Mouse (Mus musculus) MEL (cell line): ENCODE results near the gene Iqschfp. TPM values are rescaled to one million over a fixed set of nuclear protein-coding genes. Genes with fewer than 3 reads are reported as not detected.

ENCODE experiments used
- DNase-seq: peaks from one replicate; pipeline ENCODE4 v3.0.0; 2011; ENCODE audit warnings: low read depth, low spot score
- H3K27ac ChIP-seq: 2 replicates; pipeline ENCODE4 v1.5.1; 2012; ENCODE audit warnings: low read depth, mild to moderate bottlenecking, control low read depth, low read length, moderate library complexity; ENCODE audit not compliant: control insufficient read depth
- H3K27me3 ChIP-seq, 2 experiments: fragments of 150-350 bp in 1 of 2; sonication (generic) in 1 of 2; 2 replicates each; pipeline ENCODE4 v1.6.1; 2012; ENCODE audit warnings: low read length in 2 of 2, mild to moderate bottlenecking in 2 of 2, improper control_type of control experiment in 1 of 2, moderate library complexity in 1 of 2; ENCODE audit not compliant: insufficient read depth in 2 of 2, control insufficient read depth in 1 of 2
- H3K36me3 ChIP-seq, 2 experiments: 2 replicates each; pipeline ENCODE4 v1.6.1; 2012 to 2014; ENCODE audit warnings: low read length in 2 of 2, improper control_type of control experiment in 1 of 2, inconsistent platforms in 1 of 2, mild to moderate bottlenecking in 1 of 2; ENCODE audit not compliant: insufficient read depth in 2 of 2, control insufficient read depth in 1 of 2
- H3K4me1 ChIP-seq, 2 experiments: fragments of 150-350 bp in 1 of 2; sonication (generic) in 1 of 2; 2 replicates each; pipeline ENCODE4 v1.6.1; 2012; ENCODE audit warnings: low read length in 2 of 2, improper control_type of control experiment in 1 of 2, mild to moderate bottlenecking in 1 of 2; ENCODE audit not compliant: insufficient read depth in 2 of 2, control insufficient read depth in 1 of 2
- H3K4me3 ChIP-seq, 2 experiments: fragments of 150-350 bp in 1 of 2; sonication (generic) in 1 of 2; 2 replicates each; pipeline ENCODE4 v1.5.1; 2012; ENCODE audit warnings: low read depth in 2 of 2, low read length in 2 of 2, mild to moderate bottlenecking in 2 of 2, moderate library complexity in 2 of 2, control low read depth in 1 of 2, improper control_type of control experiment in 1 of 2; ENCODE audit not compliant: control insufficient read depth in 1 of 2, insufficient read depth in 1 of 2
- H3K79me2 ChIP-seq: 2 replicates; pipeline ENCODE4 v1.6.1; 2012; ENCODE audit warnings: mild to moderate bottlenecking, low read length, moderate library complexity; ENCODE audit not compliant: control insufficient read depth, poor library complexity, insufficient read depth
- H3K9ac ChIP-seq: 2 replicates; pipeline ENCODE4 v1.6.1; 2012; ENCODE audit warnings: low read depth, mild to moderate bottlenecking, control low read depth, low read length, moderate library complexity; ENCODE audit not compliant: control insufficient read depth, poor library complexity, severe bottlenecking
- H3K9me3 ChIP-seq: fragments of 150-350 bp; sonication (generic); replicated peaks from 2 replicates; pipeline ENCODE4 v1.6.1; 2012; ENCODE audit warnings: mild to moderate bottlenecking, low read length, improper control_type of control experiment, moderate library complexity; ENCODE audit not compliant: insufficient read depth
- BHLHE40 ChIP-seq: IDR thresholded peaks from 2 replicates; pipeline ENCODE4 v1.6.1; 2012; ENCODE audit warnings: low read depth, mild to moderate bottlenecking, inconsistent platforms, low read length, improper control_type of control experiment, borderline replicate concordance
- CHD1 ChIP-seq: IDR thresholded peaks from 2 replicates; pipeline ENCODE4 v1.6.1; 2012; ENCODE audit warnings: low read depth, mild to moderate bottlenecking, inconsistent platforms, low read length, improper control_type of control experiment
- EP300 ChIP-seq, 2 experiments: IDR thresholded peaks; 2 replicates each; pipeline ENCODE4 v1.6.1; 2011; ENCODE audit warnings: improper control_type of control experiment in 2 of 2, low read length in 2 of 2, low read depth in 1 of 2, mild to moderate bottlenecking in 1 of 2
- ETS1 ChIP-seq: IDR thresholded peaks from 2 replicates; pipeline ENCODE4 v1.6.1; 2012; ENCODE audit warnings: low read depth, mild to moderate bottlenecking, inconsistent platforms, low read length, improper control_type of control experiment, moderate library complexity
- HCFC1 ChIP-seq: IDR thresholded peaks from 2 replicates; pipeline ENCODE4 v1.6.1; 2012; ENCODE audit warnings: low read depth, mild to moderate bottlenecking, inconsistent platforms, low read length, improper control_type of control experiment, moderate library complexity
- KAT2A ChIP-seq: conservative IDR thresholded peaks from 2 replicates; pipeline ENCODE4 v1.6.1; 2012; ENCODE audit warnings: low read depth, low read length, improper control_type of control experiment, inconsistent platforms
- MAFK ChIP-seq: IDR thresholded peaks from 2 replicates; pipeline ENCODE4 v1.6.1; 2011; ENCODE audit warnings: low read depth, mild to moderate bottlenecking, low read length, improper control_type of control experiment, borderline replicate concordance
- MYB ChIP-seq: IDR thresholded peaks from 2 replicates; pipeline ENCODE4 v1.6.1; 2011; ENCODE audit warnings: mild to moderate bottlenecking, low read depth, low read length, improper control_type of control experiment
- NRF1 ChIP-seq: IDR thresholded peaks from 2 replicates; pipeline ENCODE4 v1.6.1; 2014; ENCODE audit warnings: low read depth, mild to moderate bottlenecking, inconsistent platforms, low read length, improper control_type of control experiment, moderate library complexity; ENCODE audit not compliant: poor library complexity, insufficient read depth, severe bottlenecking
- POLR2A ChIP-seq, 2 experiments: IDR thresholded peaks; 2 replicates each; pipeline ENCODE4 v1.6.1; 2011 to 2012; ENCODE audit warnings: low read length in 2 of 2, mild to moderate bottlenecking in 2 of 2, control low read depth in 1 of 2, improper control_type of control experiment in 1 of 2, low read depth in 1 of 2, moderate library complexity in 1 of 2; ENCODE audit not compliant: control insufficient read depth in 1 of 2, insufficient read depth in 1 of 2, poor library complexity in 1 of 2
- POLR2AphosphoS5 ChIP-seq: IDR thresholded peaks from 2 replicates; pipeline ENCODE4 v1.6.1; 2012; ENCODE audit warnings: low read depth, borderline replicate concordance, mild to moderate bottlenecking, inconsistent platforms, low read length, moderate library complexity, mixed read lengths
- RAD21 ChIP-seq: IDR thresholded peaks from 2 replicates; pipeline ENCODE4 v1.6.1; 2011; ENCODE audit warnings: mild to moderate bottlenecking, low read depth, low read length, improper control_type of control experiment
- RCOR1 ChIP-seq: IDR thresholded peaks from 2 replicates; pipeline ENCODE4 v1.6.1; 2012; ENCODE audit warnings: low read depth, mild to moderate bottlenecking, inconsistent platforms, low read length, improper control_type of control experiment
- SMC3 ChIP-seq: IDR thresholded peaks from 2 replicates; pipeline ENCODE4 v1.6.1; 2011; ENCODE audit warnings: low read depth, low read length, improper control_type of control experiment
- TBP ChIP-seq: IDR thresholded peaks from 2 replicates; pipeline ENCODE4 v1.8.0; 2011; ENCODE audit warnings: low read depth, low read length, improper control_type of control experiment
- TCF12 ChIP-seq: IDR thresholded peaks from 2 replicates; pipeline ENCODE4 v1.6.1; 2014; ENCODE audit warnings: low read depth, mild to moderate bottlenecking, inconsistent platforms, low read length, improper control_type of control experiment, moderate library complexity
- UBTF ChIP-seq: IDR thresholded peaks from 2 replicates; pipeline ENCODE4 v1.6.1; 2012; ENCODE audit warnings: low read depth, mild to moderate bottlenecking, inconsistent platforms, low read length, improper control_type of control experiment, moderate library complexity, borderline replicate concordance; ENCODE audit not compliant: insufficient read depth
- ZC3H11A ChIP-seq: IDR thresholded peaks from 2 replicates; pipeline ENCODE4 v1.6.1; 2012; ENCODE audit warnings: low read depth, mild to moderate bottlenecking, inconsistent platforms, low read length, improper control_type of control experiment
- ZMIZ1 ChIP-seq: IDR thresholded peaks from 2 replicates; pipeline ENCODE4 v1.6.1; 2012; ENCODE audit warnings: low read depth, mild to moderate bottlenecking, inconsistent platforms, low read length, improper control_type of control experiment, moderate library complexity
- polyA plus RNA-seq, 2 experiments: library from polyadenylated mRNA; stranded (reverse) in 1 of 2; unstranded in 1 of 2; fragments of >175 nt in 1 of 2; fragments of >200 nt in 1 of 2; gene quantifications; 2 replicates each; pipeline versions ENCODE4 v1.2.1 to v1.2.4; 2012; ENCODE audit warnings: low replicate concordance in 2 of 2, low read depth in 1 of 2; ENCODE audit not compliant: insufficient read length in 2 of 2, insufficient read depth in 1 of 2, missing spikeins in 1 of 2
- total RNA-seq: library from RNA; depleted of rRNA; stranded (reverse); fragments of 300-350 nt; gene quantifications from 2 replicates; pipeline ENCODE4 v1.2.3, GENCODE M21; 2012

Iqschfp gene
- total and polyA plus RNA-seq, 3 experiments: not detected

- no peak for DNase-seq
Observed at GRCm38 (mm10) chr3:68660538-68660937, 768.5 kb downstream of the Iqschfp start.

GRCm38 (mm10) chr3:68662386-68662785 is 770.4 kb downstream of the Iqschfp start:
- no peaks in the 10 kb centered on the region for H3K4me1 ChIP-seq
- no peak for TF ChIP-seq UBTF
- TF ChIP-seq TBP: no peak
- TF ChIP-seq RCOR1: no peak
- no peak for TF ChIP-seq ZMIZ1
- no peak for TF ChIP-seq HCFC1
- TF ChIP-seq EP300 (IDR thresholded peaks at IDR 0.05; ENCODE audit: low read depth in 1 of 2, low read length in 2 of 2): no peak
- TF ChIP-seq MAFK: no peak
- TF ChIP-seq SMC3: no peak
- TF ChIP-seq TCF12: no peak
- no peak for TF ChIP-seq NRF1
- no peak for TF ChIP-seq POLR2AphosphoS5
- no peak for TF ChIP-seq KAT2A
- TF ChIP-seq ETS1: no peak
- TF ChIP-seq CHD1: no peak
- no peak for TF ChIP-seq MYB
- no peak overlapping the region for H3K27ac ChIP-seq
- no peaks in the 10 kb centered on the region; a peak in 1 of 4 replicates for H3K27me3 ChIP-seq
- no peak for DNase-seq
- no peak overlapping the region for H3K4me3 ChIP-seq
- H3K9me3 ChIP-seq: no peaks in the 10 kb centered on the region
- H3K36me3 ChIP-seq: peaks cover 0 to 2% of the 10 kb centered on the region in 2 experiments; a peak in 1 of 4 replicates
- no peaks in the 10 kb centered on the region for H3K79me2 ChIP-seq
- H3K9ac ChIP-seq: no peak overlapping the region

More at GRCm38 (mm10) chr3:68660538-68660937, 768.5 kb downstream of the Iqschfp start:
- no peak overlapping the region for H3K9ac ChIP-seq
- H3K27me3 ChIP-seq: peaks cover 0 to 1% of the 10 kb centered on the region in 2 experiments; a peak in 2 of 4 replicates
- TF ChIP-seq RAD21 (no peak), ETS1 (no peak), KAT2A (no peak), BHLHE40 (no peak), ZC3H11A (no peak), POLR2A (IDR thresholded peaks at IDR 0.05; ENCODE audit: control insufficient read depth in 1 of 2, insufficient read depth in 1 of 2, low read depth in 1 of 2, low read length in 2 of 2, poor library complexity in 1 of 2) (no peak)
- TF ChIP-seq, all 39 proteins: peak for 0
- Histone ChIP-seq H3K4me3 (no peak overlapping the region), H3K4me1 (no peaks in the 10 kb centered on the region), H3K36me3 (peaks cover 0 to 2% of the 10 kb centered on the region in 2 experiments; a peak in 1 of 4 replicates), H3K79me2 (no peaks in the 10 kb centered on the region), H3K9me3 (no peaks in the 10 kb centered on the region), H3K27ac (no peak overlapping the region)
